Mouse (Mus musculus) liver, embryonic 14.5 days (tissue): Measurements from ENCODE around the gene Abca3.

ENCODE experiments used
- CTCF ChIP-seq: IDR thresholded peaks from 2 replicates; pipeline ENCODE4 v1.5.1; 2016; ENCODE audit warnings: antibody characterized with exemption, low read depth, control low read depth
- EP300 ChIP-seq: IDR thresholded peaks from 2 replicates; pipeline ENCODE4 v1.6.1; 2016; ENCODE audit warnings: antibody characterized with exemption, low read depth

GRCm38 (mm10) chr17:24425905-24426304 lies 74.2 kb downstream of the Abca3 start:
- TF ChIP-seq CTCF (no peak), EP300 (no peak)
